Mouse (Mus musculus) embryo, embryonic 11.5 days (tissue): ENCODE measurements around the gene Clstn3.
"Not testable (repeated sequence)": the region's sequence is repeated elsewhere in the genome, so short reads cannot be mapped to it uniquely, and the experiment has no call there.

Source experiments
- DNase-seq: peaks from one replicate; pipeline ENCODE4 v3.0.0-alpha.2; 2012; ENCODE audit warnings: low read depth, low spot score

Clstn3 gene

DNA sequence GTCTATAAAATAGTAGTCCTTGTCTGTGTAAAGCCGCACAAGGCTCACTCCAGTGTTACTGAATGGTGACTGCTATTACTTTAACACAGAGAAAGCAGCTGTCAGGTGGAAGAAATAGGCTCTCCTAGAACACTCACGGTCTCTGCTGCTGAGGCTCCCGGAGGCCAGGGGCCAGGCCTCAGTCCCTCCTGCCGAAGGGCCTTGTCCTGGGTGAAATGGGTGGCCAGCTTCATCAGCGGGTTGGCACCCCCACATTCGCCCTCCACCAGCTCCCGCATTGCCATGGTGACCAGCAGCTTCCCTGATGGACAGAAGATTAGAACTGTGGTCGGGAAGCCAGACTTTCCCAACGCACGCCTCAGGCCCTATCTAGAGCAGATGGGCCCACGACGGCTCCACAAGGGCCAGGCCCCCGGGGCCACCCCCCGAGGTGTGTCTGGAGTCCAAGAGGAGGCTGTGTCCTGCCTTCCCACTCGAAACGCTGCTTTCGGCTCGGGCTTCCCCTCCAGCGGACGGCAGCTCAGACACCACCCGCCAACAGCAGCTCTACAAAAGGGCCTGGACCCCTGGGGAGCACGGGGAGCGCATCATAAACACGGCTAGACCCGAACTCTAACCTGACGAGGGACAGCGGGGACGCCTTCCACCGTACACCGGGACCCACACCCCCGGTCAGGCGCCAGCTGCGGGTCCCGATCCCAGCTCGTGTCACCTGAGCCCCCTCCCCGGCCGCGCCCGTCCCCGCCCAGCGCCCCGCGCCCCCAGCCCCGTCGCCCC is 50.3 kb downstream of the Clstn3 start:
- DNase-seq: peak; percentile 26

DNA sequence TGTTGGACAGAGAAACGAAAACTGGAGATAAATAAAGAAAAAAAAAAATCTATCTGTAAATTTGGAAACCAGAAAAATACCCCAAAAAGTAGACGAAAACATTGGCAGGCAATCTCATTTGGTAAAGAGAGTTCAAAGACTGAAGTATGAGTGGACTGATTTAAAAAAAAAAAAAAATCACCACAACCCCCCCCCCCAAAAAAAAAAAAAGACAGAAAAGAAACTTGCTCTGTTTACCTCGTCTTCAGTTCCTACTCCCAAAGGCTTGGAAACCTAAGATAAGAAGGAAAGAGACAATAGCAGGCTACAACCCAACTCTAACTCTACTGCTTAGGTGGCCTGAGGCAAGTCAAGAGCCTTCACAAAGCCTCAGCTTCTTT is 50.8 kb downstream of the Clstn3 start:
- no peak for DNase-seq

DNA sequence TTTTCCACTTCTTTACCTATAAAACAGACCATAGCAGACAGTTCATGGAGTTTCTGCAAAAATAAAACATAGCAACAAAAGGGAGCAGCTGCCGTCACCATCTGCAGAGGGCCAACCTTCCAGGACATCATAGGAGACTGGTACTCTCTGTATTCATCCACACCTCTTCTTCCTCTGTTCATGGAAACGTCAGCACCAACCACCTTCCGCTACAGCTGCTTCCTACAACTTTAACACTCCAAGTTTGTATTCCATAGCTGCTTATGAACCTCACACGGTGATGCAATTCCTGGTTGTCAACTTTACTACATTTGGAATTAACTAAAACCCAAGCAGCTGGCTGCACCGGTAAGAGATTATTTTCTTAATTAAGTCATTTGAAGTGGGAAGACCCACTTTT is 56.2 kb downstream of the Clstn3 start:
- DNase-seq: no peak

DNA sequence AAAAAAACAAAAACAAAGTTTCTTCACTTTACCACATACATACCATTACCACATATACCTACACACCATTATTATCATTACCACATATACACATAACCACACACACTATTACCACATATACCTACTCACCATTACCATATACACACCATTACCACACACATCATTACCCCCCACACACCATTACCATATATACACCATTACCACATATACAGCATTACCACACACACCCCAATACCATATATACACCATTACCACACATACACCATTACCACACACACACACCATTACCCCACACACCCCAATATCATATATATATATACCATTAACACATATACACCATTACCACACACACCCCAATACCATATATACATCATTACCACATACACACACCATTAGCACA is 57.4 kb downstream of the Clstn3 start:
- no peak for DNase-seq

DNA sequence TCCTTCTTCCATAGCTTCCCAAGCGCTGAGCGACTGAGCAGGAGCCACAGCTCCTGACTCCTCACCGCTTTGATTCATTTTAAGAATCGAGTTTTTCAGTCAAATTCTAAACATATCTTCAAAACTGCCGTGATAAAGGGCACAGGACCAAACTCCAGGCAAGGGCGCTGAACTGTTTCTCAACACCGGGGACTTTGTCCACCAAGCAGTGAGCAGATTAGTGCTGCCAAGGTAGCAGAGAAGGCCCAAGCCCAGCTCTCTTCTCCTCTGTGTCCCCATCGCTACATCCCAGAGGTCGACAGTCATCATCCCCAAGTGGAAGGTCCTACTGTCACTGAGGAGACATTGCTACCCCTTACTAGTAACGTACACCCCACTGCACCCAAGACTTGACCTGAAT is 58.3 kb downstream of the Clstn3 start:
- no peak for DNase-seq

DNA sequence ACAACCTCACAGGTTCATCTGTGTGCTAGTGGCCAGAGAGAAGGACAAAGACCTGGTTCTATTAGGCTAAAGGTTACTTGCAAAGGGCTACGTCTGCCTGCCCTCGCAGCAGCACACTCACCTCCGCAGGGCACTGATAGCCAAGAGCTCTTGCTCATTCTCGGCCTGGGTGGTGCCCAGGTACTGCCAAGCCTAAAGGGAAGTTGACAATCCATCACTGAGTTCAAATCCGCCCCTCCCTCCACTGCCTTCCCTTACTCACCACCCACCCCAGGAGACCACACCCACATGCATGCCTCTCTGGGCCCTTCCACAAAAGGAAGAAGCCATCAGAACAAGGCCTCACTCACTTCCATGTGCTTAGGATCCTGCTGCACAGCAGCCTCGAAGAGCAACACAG is 64.9 kb downstream of the Clstn3 start:
- no peak for DNase-seq

DNA sequence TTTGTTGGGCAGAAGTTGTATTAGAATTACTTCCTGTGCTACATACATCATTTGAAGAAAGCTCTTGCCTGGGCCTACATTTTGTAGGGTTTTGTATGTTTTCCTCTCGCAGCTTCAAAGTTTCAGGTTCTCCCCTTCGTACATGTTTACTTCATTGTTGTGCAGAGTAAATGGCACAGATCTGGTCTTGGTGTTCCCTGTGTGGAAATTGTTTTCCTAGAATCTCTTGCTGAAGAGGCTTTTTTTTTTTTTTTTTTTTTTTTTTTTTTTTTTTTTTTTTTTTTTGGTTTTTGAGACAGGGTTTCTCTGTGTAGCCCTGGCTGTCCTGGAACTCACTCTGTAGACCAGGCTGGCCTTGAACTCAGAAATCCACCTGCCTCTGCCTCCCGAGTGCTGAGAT is 69.6 kb downstream of the Clstn3 start:
- DNase-seq: not testable (repeated sequence)
